Mouse (Mus musculus) cortical plate, adult 2 months (tissue): Measurements from ENCODE around the gene Pnpla6.

Experiments
- CTCF ChIP-seq: fragments of 200-500 bp; IDR thresholded peaks from 2 replicates; pipeline ENCODE4 v1.5.1; 2011; ENCODE audit warnings: mild to moderate bottlenecking, control low read depth, low read length; ENCODE audit not compliant: insufficient read depth; ENCODE audit errors: extremely low read depth
- POLR2A ChIP-seq: fragments of 200-500 bp; IDR thresholded peaks from 2 replicates; pipeline ENCODE4 v1.6.1; 2011; ENCODE audit warnings: mild to moderate bottlenecking, low read length, control low read depth; ENCODE audit not compliant: insufficient read depth; ENCODE audit errors: extremely low read depth

GRCm38 (mm10) chr8:3593470-3593869, 78.3 kb downstream of the Pnpla6 start:
- TF ChIP-seq CTCF (no peak), POLR2A (no peak)
